Comparison of ENCODE assay signal across 9 mouse cellular contexts in the genomic region with DNA sequence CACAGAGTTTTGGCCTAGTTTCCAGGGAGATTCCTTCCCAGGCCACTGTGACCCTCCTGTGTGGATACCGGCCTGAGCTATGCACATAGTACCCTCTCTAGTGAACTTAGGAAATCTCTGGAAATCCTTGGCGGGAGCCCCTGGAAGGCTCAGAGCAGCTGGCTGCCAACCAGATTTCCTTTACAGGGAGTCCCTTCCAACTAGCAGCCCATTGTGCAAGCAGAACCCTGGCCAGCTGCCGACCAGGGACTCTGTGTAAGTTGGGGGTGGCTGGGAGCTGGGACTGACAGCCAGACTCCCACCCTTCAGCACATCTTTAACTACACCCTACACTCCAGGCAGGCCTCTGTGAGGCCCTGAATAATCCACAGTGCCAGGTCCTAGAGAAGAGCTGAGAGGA.
DNase-seq lines count a peak whose midpoint lies in the region; ATAC-seq lines count a peak whose summit lies in the region.
"Had no signal": no experiment of that assay in that cellular context is flagged by ENCODE, and none has a peak within 500 bp of the region (broad histone marks: within the 10 kb centered on the region; RNA-seq: fewer than 3 reads in every experiment).

No protein-coding gene starts in this region.

- H3K27ac ChIP-seq in lung, embryonic 16.5 days (ENCODE audit: low read length) = peak overlapping the region; percentile 65
- H3K27ac ChIP-seq: liver, embryonic 13.5 days had no signal

- no peaks in the 10 kb centered on the region for H3K27me3 ChIP-seq in lung, embryonic 16.5 days (ENCODE audit: control insufficient read depth, insufficient read depth, low read depth, low read length)
- H3K27me3 ChIP-seq: liver, embryonic 13.5 days had no signal

- peaks cover 7% of the 10 kb centered on the region for H3K4me1 ChIP-seq in lung, embryonic 16.5 days (replicated peaks; ENCODE audit: control insufficient read depth, insufficient read depth, low read length)

- no peak overlapping the region for H3K4me2 ChIP-seq in lung, embryonic 16.5 days (ENCODE audit: low read depth, low read length)
- H3K4me2 ChIP-seq: liver, embryonic 13.5 days had no signal

- H3K36me3 ChIP-seq in lung, embryonic 16.5 days (ENCODE audit: control insufficient read depth, insufficient read depth, low read length) = no peaks in the 10 kb centered on the region
- H3K36me3 ChIP-seq: liver, embryonic 13.5 days had no signal

- H3K4me3 ChIP-seq in lung, embryonic 16.5 days (ENCODE audit: low read length) = no peak overlapping the region
- H3K4me3 ChIP-seq: liver, embryonic 13.5 days had no signal

- no peak overlapping the region for H3K9ac ChIP-seq in lung, embryonic 16.5 days (ENCODE audit: low read length)
- H3K9ac ChIP-seq: liver, embryonic 13.5 days had no signal

- WGBS in lung, embryonic 16.5 days = 17% methylated on average over 3 of the region's 3 CpGs

- no peaks in the 10 kb centered on the region for H3K9me3 ChIP-seq in lung, embryonic 16.5 days (ENCODE audit: control insufficient read depth, low read length)
- H3K9me3 ChIP-seq: liver, embryonic 13.5 days had no signal

- DNase-seq in cerebellum, postnatal 14 days = peak; percentile 41 to 47
- no peak for DNase-seq in cerebellum, adult 11 months
- DNase-seq in brain, embryonic 18.5 days (ENCODE audit: low read depth, low spot score) = peak; percentile 49
- peak; percentile 74 to 82 for DNase-seq in heart, adult 9 months (ENCODE audit: low spot score in 2 of 2)
- DNase-seq in kidney, postnatal 14 days = peak; percentile 79
- peak; percentile 62 for DNase-seq in skeletal muscle tissue, adult 2 months (ENCODE audit: low read depth, low spot score)
- no peak for DNase-seq in thymus, postnatal 25 days
- DNase-seq: liver, embryonic 13.5 days had no signal

- peak; percentile 98 for ATAC-seq in lung, embryonic 16.5 days (ENCODE audit: low read depth)

Comparison
In these comparisons a context has a peak if more than half of its experiments do, and no peak if none do; other contexts are left out.
1. DNase-seq: peak in cerebellum, postnatal 14 days (2 of 2), brain, embryonic 18.5 days (single experiment), heart, adult 9 months (2 of 2), kidney, postnatal 14 days (single experiment) and skeletal muscle tissue, adult 2 months (single experiment); none in cerebellum, adult 11 months (single experiment) and thymus, postnatal 25 days (single experiment).